Mouse (Mus musculus) heart, postnatal 25 days (tissue): Measurements from ENCODE around the gene Morf4l2. TPM values are rescaled to one million over a fixed set of nuclear protein-coding genes. Genes with fewer than 3 reads are reported as not detected.
A peak's percentile ranks its signal among the peaks of the same experiment; 100 is the strongest.
"Not testable (repeated sequence)": the region's sequence is repeated elsewhere in the genome, so short reads cannot be mapped to it uniquely, and the experiment has no call there.

Experiments used
- DNase-seq: peaks from one replicate; pipeline ENCODE4 v3.0.0; 2022; ENCODE audit warnings: low spot score
- intact Hi-C: fragments of 180-260 bp; cut with DNase I; formaldehyde crosslinking; loops from one replicate; pipeline ENCODE4 v1.15.1; 2025
- total RNA-seq, 2 experiments: library from RNA; stranded (reverse); gene quantifications; 2 replicates each; pipeline ENCODE4 v1.2.3; 2021

The Morf4l2 gene
- 100 to 1,000 TPM in 1 of 2 experiments, 10 to 100 TPM in 1; 89.8 to 107 TPM for total RNA-seq

DNA sequence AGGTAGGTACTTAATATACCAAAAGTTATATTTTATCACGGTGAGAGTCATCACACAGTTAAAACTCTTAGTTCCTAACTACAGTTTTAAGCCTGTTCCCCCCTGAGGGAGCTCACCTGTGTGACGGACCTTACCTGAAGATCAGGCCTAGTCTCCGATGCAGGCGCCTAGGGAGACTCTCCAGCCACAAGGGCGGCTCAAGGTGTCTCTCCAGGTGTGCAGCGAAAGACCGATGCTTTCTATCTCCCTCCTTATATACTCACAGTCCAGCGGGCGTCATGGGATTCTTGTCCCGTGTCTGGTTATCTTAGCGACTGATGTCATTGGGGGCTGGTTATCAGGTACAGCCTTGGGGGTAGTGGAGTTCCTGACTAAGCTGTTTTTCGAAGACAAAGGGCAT lies at the start of gene Morf4l2:
Gene Morf4l2, minus strand, starts transcription at position 232 of the 400 bp plus-strand sequence.
- intact Hi-C loops, result loop anchor here (2.0 kb wide), 1 partner anchor 271 kb away; no protein-coding TSS in a partner anchor
- DNase-seq, result no peak

DNA sequence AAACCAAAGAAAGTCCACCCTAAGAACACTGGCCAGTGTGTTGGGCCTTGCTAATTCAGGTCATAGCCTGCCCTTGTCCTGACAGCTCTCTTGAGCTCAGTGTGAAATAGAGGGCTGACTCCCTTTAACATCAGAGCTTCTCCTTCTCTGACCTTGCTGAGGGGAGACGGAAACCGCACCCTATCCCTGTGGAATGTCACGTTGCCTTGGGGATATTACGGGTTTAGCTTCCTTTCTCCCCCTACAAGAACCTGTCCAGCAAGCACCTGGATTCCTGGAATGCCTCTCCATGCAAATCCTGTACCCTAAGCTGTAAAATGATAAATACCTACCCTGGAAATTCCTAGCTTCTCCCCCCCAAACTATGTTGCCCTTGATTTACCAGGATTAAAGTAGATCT lies 46.0 kb upstream of the Morf4l2 start:
- intact Hi-C loops, result no loop called here
- no peak for DNase-seq

DNA sequence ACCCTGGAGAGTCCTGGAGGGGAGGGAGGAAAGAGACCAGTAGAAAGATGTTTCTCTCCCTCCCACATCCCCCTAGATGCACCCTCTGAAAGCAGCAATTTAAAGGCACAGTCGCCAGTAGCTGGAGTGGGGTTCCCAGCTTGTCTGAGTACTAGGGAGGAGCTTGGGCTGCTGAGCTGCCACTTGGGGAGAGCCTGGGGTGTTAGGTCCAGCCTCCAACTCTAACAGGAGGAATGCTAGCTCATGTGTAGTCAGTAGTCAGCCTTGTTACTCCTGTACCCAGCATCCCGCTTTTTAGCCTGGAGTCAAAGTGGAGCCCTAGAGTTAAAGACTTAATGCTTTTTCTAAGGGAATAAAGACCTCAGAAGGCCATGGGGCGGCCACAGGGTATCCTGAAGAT lies 36.6 kb upstream of the Morf4l2 start, which contains the start of gene Glra4:
Gene Glra4, minus strand, starts transcription at position 101 of the 400 bp plus-strand sequence.
- intact Hi-C loops, result no loop called here
- no peak for DNase-seq

DNA sequence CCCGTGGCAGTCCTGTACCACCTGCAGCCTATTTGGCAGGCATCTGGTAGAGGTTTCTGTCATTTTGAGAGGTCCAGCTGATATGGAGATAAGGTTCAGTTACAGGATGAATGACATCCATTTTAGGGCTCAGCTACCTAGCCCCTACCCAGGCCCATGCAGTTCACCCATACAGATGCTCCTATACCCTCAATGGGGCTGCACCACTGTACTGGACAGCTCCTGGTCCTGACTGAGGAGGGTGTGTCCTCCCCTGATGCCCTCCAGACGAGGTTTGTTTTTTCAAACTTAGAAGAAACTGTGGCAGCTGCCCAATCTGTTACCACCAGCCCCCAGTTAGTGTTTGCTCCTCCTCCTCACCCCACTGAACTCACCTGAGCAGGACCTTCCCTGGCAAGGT lies 35.8 kb upstream of the Morf4l2 start:
- intact Hi-C loops, result no loop called here
- DNase-seq, result no peak

DNA sequence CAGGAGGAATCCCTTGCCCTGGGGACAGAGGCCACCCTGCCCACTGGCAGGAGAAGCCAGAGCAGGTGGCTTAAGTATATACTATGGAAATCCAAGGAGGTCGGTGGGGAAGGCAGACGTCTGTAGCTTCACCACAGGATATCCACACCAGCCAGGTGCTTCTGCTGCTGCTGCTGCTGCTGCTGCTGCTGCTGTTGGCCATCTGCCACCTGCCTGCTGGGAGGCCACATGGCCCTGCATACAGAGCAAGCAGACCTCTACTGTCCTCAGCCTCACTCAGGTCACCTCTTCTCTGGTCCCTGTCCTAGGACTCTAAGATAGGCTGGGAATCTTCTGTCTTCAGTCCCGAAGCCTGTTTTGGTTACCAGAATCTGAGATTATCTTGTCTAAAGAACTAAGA lies 34.6 kb upstream of the Morf4l2 start:
- no peak for DNase-seq
- intact Hi-C loops, result no loop called here

DNA sequence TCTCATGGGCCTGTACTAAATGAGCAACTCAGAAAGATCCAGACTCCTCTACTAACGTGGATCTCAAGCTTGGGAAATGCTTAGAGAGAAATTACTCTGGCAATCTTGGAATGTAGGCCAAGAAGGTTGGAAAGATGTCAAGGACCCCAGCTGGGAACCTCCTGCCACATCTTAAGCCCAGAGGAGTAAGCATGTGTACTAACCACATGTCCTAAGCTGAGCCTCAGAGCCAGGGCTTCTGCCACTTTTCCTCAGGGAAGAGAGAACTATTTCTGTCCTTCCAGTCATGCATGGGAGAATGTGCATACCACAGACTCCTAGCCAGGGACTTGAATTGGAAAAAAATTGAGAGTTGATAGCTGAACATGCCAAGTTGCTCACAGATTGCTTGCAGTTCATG lies 29.5 kb upstream of the Morf4l2 start:
- DNase-seq, result no peak
- intact Hi-C loops, result no loop called here

DNA sequence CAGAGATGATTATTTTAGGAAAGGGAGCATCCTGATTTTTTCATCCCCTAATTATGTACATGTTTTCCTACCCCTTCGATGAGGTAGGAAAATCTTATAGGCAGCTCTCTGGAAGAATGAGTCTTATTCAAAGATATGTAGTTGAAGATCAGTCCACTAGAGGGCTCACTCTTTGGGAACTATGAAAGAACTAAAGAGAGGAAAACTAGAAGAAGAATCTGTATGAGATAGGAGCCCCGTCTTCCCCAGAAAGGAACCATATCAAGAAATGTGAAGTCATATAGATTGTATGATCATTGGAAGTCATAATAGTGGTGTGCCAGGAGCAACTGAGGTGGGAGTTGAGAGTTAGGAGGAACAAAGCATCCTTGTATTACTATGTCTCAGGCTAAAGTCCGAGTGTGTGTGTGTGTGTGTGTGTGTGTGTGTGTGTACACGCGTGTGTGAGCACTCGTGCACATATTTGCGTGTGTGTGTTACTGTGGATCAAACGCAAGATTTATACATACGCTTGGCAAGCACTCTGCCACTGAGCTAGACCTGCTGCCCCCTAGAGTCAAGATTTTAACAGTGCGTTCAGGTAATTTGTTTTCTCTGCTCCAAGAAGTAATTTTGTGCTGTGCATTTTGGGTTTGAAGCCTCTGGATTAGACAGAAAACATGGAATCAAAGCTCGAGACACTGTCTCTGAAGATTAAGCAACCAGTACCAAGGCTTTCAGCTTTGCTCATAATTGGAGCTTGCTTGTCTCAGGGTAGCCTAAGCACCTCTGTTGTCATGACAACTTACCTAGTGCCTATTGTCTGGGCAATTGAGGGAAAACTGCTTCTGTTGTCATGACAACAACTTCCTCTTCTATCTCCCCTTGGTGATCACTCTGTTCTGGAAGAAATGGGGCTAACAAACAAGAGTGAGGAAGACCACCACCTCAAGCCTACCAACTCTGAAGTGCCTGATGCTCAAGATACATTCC lies 17.9 kb upstream of the Morf4l2 start:
- DNase-seq, result no peak
- intact Hi-C loops, result loop anchor here (5.0 kb wide), 1 partner anchor 61 kb away; the partner anchor contains the start of gene Plp1

DNA sequence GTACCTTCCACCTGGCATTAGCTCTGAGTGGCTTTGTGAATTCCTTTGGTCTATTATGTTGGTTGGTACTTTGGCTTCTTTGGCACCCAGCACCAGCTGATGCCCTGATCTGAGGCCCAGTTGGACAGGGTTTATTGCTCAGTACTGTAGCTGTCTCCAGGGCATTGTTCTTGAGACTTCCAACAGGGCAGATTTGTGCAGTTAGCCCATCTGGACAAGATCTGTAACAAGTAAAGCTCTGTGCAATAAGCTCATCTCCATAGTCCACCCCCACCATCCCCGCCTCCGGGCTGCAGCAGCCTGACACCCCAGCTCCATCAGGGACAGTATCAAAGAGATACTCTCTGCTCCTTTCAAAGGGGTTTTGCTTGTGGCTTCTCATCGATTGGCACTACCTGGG lies 12.0 kb upstream of the Morf4l2 start:
- intact Hi-C loops, result no loop called here
- no peak for DNase-seq

DNA sequence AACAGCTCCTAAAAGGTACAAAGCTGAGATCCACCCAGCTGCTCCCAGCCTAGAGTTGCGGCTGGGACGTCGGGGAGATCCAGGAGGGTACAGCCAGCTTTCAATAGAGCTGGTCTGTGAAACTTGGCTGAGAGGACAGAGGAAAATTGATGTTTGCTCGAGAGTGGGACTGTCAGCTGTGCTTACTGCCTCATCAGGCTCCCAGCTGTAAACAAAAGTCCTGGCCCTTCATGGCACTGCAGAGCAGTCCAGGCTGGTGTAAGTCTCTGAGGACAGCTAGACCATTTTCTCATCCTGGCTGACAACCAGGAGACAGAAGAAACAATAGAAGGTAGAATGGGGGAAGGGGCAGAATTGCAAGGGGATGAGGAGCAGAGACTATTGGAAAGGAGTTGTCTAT lies 5.8 kb upstream of the Morf4l2 start:
- DNase-seq, result no peak
- intact Hi-C loops, result loop anchor here (5.0 kb wide), 2 partner anchors 73 to 393 kb away; partner anchors contain the start of gene Plp1

DNA sequence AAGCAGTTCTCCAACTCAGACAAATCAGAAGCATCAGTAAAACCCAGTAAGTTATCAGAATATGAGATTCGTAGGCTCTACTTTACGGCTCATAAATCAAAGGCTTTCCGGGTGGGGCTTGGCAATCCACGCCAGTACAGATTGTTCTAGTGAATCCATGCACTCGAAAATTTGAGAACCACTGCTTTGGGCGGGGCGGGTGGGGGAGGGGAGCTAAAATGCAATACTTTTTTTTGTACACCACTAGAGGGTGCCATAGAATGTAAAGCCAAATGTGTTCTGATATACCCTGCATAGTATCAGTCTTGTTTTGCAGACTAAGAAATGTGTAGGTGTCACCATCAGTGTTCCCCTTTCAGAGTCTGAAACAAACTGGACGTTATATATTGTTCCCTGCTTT lies 1.2 kb upstream of the Morf4l2 start:
- DNase-seq, result no peak
- intact Hi-C loops, result loop anchor here (5.0 kb wide), 2 partner anchors 78 to 398 kb away; partner anchors contain the start of gene Plp1

DNA sequence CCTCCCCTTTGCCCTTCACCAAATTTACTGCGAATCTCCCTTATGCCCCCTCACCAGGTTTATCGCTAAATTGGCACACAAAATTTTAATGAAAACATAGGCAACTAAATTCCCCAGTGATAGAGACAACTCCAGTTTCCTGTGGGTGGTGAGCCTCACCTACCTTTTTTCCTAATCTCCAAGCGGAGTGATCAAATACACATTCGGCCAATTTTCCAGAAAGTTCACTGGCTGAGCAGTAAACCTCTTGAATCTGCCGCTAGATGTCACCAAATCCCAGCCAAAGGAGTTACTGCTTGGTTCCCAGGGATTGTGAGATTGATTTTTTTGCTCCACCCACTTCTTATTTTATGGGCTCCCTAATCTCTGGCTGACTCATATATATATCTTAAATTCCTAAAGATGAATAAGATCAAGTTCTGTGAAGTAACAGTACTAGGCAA lies 808 bp downstream of the Morf4l2 start:
- intact Hi-C loops, result loop anchor here (2.0 kb wide), 1 partner anchor 272 kb away; no protein-coding TSS in a partner anchor
- DNase-seq, result peak; percentile 2

DNA sequence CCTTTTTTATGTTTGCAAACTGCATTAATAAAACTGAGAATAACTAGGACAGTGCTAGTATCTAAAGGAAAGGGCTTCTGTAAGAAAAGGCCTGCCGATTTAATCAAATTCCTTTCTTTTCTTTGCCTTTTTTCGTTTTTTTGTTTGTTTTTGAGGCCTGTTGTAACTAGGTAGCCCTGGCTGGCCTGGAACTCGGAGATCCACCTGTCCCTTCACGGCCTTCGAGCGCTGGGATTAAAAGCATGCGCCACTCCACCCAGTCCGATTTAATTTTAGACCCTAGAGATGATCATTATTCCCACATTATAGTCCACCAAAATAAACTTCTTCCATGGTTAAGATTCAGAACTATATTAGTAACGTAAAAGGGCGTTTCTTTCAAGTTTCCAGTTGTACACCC lies 1.2 kb downstream of the Morf4l2 start:
- intact Hi-C loops, result loop anchor here (2.0 kb wide), 1 partner anchor 273 kb away; no protein-coding TSS in a partner anchor
- DNase-seq, result no peak

DNA sequence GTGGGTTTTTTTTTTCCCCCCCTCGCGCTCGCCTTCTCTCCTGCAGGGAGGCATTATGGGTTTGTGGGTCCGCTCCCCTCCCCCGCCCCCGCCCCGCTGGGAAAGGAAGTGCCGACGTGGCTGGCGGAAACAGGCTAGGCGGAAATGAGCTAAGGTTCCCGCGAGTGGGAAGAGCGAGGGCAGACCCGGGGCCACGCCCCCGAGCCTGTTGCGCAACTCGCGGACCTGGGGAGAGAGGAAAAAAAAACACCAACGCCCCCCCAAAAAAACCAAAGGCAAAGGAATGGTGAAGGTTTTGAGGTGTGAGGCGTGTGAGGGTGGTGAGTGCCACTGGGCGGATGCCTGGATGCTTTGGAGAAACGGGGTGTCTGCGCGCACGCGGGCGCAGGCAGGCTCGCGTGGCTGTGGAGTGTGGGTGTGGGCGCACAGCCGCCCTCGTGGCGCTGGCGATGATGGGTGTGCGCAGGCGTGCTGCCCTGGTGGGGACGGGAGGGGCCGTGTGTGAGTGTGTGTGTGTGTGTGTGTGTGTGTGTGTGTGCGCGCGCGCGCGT lies 1.8 kb downstream of the Morf4l2 start:
- intact Hi-C loops, result loop anchor here (2.0 kb wide), 1 partner anchor 273 kb away; no protein-coding TSS in a partner anchor
- DNase-seq, result peak; percentile 66

DNA sequence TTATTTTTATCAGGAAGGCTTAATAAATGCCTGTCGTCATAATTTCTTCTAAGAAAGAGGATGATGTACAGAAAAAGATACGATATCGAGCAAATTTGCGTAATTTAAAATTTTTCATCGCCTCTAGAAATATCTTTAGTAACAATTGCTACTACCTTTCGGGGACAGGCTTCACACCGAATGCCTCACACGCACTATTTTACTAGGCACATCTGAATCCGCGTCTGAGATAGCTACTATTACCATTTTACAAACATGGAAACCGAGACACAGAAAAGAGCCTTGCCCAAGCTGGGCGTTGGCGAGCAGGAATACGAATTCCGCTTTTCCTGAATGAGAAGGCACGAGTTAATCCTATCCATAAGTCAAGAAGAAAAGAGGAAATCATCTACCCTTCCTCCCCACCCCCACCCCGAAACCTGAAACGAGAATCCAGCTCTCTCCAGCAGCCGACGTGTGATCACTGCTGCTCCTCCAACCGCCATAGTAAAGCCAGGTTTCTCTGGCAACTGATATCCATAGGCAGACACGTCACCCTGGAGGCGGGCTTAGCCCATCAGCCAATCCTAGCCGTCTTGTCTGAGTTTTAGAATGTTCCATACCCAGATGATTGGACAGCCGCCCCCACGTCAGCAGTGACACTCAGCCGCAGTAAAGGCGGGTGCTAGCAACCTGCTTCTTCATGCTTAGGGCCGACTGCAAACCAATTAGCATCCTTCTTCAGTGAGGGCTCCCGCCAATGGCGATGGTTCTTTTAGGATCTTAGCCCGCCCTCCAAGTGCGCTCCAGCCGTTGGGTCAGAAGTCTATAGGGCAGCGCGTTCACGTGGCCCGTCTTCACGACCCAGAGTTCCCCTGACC lies 2.5 kb downstream of the Morf4l2 start:
- DNase-seq, result peak; percentile 94
- intact Hi-C loops, result no loop called here

DNA sequence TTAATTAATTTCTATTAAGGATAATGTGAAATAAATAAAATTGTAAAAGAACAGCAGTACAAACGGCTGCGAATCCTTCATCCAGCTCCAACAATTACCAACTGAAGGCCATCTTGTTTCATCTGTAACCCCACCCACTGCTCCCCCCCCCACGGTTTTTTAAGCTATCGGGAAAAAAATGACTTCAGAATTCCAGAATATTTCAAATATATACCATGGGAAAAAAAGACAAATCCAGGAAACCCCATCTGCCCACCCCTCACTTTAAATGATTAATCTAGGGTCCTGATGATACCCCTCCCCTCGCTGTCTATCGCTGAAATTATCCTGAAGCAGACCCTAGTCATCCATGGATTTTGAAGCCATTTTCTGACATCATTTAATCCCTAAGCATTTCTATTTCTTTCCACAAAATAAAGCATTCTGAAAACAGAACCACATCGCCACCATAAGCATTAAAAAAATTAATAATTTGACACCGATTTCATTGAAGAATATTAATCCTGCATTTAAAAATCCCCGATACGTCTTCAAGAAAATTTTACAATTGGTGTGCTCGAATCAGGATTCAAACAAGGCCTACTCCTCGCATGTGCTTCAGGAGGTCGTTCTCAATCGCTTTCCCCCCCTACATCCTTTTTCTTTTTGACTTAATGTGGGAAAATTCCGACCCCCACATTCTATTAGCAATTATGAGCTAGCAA lies 3.3 kb downstream of the Morf4l2 start:
- no peak for DNase-seq
- intact Hi-C loops, result no loop called here

DNA sequence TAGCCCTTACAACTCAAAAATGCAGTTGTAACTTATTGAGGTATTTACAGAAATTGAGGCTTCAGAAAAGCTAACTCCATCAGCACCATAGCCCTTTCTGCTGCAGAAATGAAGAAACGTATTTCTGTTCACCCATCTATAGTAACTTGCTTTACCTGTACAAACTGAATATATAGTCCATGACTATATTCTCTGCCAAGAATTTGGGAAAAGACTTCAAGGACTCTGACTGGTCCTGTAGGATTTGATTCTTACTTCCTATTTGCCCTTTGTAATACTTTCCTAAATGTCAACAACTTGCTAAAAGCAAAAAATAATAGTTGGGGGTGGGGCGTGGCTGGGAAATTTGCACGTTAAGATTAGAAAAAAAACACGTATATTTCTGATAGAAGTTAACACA lies 11.5 kb downstream of the Morf4l2 start:
- intact Hi-C loops, result no loop called here
- DNase-seq, result no peak

DNA sequence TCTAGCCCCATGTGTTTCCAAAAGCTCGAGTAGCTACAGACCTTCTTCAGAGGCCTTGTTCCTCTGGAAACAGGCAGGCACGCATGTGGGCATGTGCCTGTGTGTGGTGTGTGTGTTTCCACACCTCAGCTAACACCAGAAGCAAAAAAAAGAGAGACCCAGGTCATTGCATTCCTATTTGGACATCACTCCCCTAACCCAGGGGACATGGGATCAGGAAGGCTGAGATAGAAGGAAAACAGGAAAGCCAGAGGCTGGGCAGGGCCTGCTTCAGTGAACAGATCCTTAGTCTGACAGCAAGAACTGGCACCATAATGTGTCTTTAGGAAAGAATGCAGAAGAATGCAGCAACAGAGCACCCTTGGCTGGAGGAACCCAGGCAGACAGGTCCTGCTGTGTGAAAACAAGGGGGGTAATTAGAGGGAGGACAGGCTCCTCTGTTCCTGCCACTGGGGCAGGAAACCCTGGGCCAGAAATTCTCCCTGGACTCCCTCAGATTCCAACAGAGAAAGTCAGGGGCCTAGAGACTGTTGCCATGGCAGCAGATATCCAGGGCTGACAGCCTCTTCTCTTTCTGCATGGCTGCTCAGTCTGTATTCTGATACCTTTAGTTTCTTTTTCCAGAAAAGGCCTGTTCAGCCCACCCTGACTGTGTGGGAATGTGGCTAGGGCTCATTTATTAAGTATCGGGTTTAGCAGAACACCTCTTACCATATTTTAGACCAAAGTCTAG lies 28.6 kb downstream of the Morf4l2 start:
- intact Hi-C loops, DNase-seq: not testable (repeated sequence)

DNA sequence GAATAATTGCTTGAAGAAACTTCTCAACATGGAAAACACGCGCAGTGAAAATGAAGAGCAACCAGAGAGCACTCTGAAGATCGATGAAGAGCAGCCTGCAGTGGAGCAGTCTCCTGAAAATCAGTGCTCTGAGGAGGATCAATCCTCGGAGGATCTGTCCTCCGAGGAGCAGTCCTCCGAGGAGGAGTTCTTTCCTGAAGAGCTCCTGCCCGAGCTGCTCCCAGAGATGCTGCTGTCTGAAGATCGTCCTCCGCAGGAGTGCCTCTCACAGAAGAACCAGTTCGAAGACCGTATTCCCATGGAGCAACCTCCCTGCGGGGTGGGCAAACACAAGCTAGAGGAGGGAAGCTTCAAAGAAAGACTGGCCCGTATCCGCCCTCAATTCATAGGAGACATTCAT lies 34.7 kb downstream of the Morf4l2 start:
- intact Hi-C loops, result loop anchor here (5.0 kb wide), 1 partner anchor 386 kb away; no protein-coding TSS in a partner anchor
- DNase-seq, result no peak
